ENCODE assay signal across 14 mouse cellular contexts in the genomic region with DNA sequence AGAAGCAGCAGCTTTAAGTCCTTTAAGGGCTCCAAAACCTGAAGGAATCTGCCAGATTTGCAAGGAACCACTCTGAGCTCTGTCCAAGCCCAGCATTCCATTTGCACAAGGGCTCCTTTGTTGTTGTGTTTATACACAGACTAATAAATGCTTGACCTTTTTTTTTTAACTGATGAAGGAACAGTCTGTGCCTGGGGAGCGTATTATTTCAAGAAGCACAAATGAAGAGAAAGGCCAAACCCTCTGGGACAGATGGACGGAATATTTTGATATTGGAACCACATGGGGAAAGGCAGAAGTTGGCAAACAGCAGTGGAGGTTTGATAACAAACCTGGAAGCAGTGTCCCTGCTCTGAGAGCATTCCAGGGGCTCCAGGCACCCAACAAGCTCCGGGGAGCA.
DNase-seq lines count a peak whose midpoint lies in the region; ATAC-seq lines count a peak whose summit lies in the region.
"Had no signal": no experiment of that assay in that cellular context is flagged by ENCODE, and none has a peak within 500 bp of the region (broad histone marks: within the 10 kb centered on the region; RNA-seq: fewer than 3 reads in every experiment).

No protein-coding gene starts in this region.

- WGBS in kidney, embryonic 14.5 days: 59% methylated on average over 3 of the region's 3 CpGs

- peak; percentile 4 for DNase-seq in cerebellum, adult 9-10 months
- no peak for DNase-seq in cerebellum, adult 11 months
- peak; percentile 27 for DNase-seq in kidney, postnatal 14 days
- peak; percentile 72 for DNase-seq in heart, adult 8-10 months (ENCODE audit: low spot score)
- DNase-seq in lung, postnatal 25 days (ENCODE audit: low spot score): peak; percentile 29
- DNase-seq in layer of hippocampus, postnatal 10 days (ENCODE audit: low spot score in 2 of 2): no peak
- DNase-seq in natural killer cell, adult 2 months (ENCODE audit: low spot score in 2 of 2): no peak
- DNase-seq: adrenal gland, postnatal 14 days; cerebellum, postnatal 14 days had no signal

- H3K27me3 ChIP-seq in kidney, embryonic 14.5 days (ENCODE audit: control insufficient read depth, insufficient read depth, low read length): no peaks in the 10 kb centered on the region
- H3K27me3 ChIP-seq: hindbrain, embryonic 13.5 days; liver, embryonic 12.5 days had no signal

- H3K4me3 ChIP-seq in kidney, embryonic 14.5 days (ENCODE audit: low read length): no peak overlapping the region
- H3K4me3 ChIP-seq: hindbrain, embryonic 13.5 days; liver, embryonic 12.5 days had no signal

- no peak for ATAC-seq in kidney, embryonic 14.5 days (ENCODE audit: low FRiP score, low TSS enrichment)
- ATAC-seq: forebrain, embryonic 14.5 days; liver, embryonic 12.5 days; midbrain, embryonic 16.5 days had no signal

- H3K4me1 ChIP-seq in kidney, embryonic 14.5 days (ENCODE audit: control insufficient read depth, insufficient read depth, low read length): no peaks in the 10 kb centered on the region
- H3K4me1 ChIP-seq: hindbrain, embryonic 13.5 days; liver, embryonic 12.5 days had no signal

- H3K9ac ChIP-seq in kidney, embryonic 14.5 days (ENCODE audit: low read depth, low read length): no peak overlapping the region
- H3K9ac ChIP-seq: hindbrain, embryonic 13.5 days; liver, embryonic 12.5 days had no signal

- no peak overlapping the region for H3K27ac ChIP-seq in kidney, embryonic 14.5 days (ENCODE audit: low read depth, low read length)
- H3K27ac ChIP-seq: hindbrain, embryonic 13.5 days; liver, embryonic 12.5 days had no signal

- no peak overlapping the region for H3K4me2 ChIP-seq in kidney, embryonic 14.5 days (replicated peaks; ENCODE audit: low read depth, low read length)
- H3K4me2 ChIP-seq: hindbrain, embryonic 13.5 days; liver, embryonic 12.5 days had no signal

- no peaks in the 10 kb centered on the region for H3K36me3 ChIP-seq in kidney, embryonic 14.5 days (ENCODE audit: control insufficient read depth, insufficient read depth, low read length)
- H3K36me3 ChIP-seq: hindbrain, embryonic 13.5 days; liver, embryonic 12.5 days had no signal

- H3K9me3 ChIP-seq in kidney, embryonic 14.5 days (ENCODE audit: control insufficient read depth, low read length): no peaks in the 10 kb centered on the region
- H3K9me3 ChIP-seq: hindbrain, embryonic 13.5 days; liver, embryonic 12.5 days had no signal

Comparison
In these comparisons a context has a peak if more than half of its experiments do, and no peak if none do; other contexts are left out.
1. DNase-seq: peak in cerebellum, adult 9-10 months (single experiment), kidney, postnatal 14 days (single experiment), heart, adult 8-10 months (single experiment) and lung, postnatal 25 days (single experiment); none in cerebellum, adult 11 months (single experiment), layer of hippocampus, postnatal 10 days (0 of 2) and natural killer cell, adult 2 months (0 of 2).